Mouse (Mus musculus) G1E (cell line): Measurements from ENCODE around the gene Orc6.

Source experiments
- CTCF ChIP-seq: IDR thresholded peaks from 2 replicates; pipeline ENCODE4 v1.5.1; 2012; ENCODE audit warnings: low read depth, low read length, inconsistent platforms, mixed read lengths
- GATA1 ChIP-seq: IDR thresholded peaks from 2 replicates; pipeline ENCODE4 v1.6.1; 2012; ENCODE audit warnings: borderline replicate concordance, low read length, inconsistent platforms, mixed read lengths
- GATA2 ChIP-seq: IDR thresholded peaks from 2 replicates; pipeline ENCODE4 v1.6.1; 2012; ENCODE audit warnings: low read depth, low read length, inconsistent platforms, borderline replicate concordance
- POLR2AphosphoS5 ChIP-seq: IDR thresholded peaks from 2 replicates; pipeline ENCODE4 v1.6.1; 2012; ENCODE audit warnings: low read depth, low read length, inconsistent platforms; ENCODE audit not compliant: insufficient replicate concordance
- TAL1 ChIP-seq: conservative IDR thresholded peaks from 2 replicates; pipeline ENCODE4 v1.6.1; 2012; ENCODE audit warnings: low read depth, low read length, inconsistent platforms, mixed read lengths

DNA sequence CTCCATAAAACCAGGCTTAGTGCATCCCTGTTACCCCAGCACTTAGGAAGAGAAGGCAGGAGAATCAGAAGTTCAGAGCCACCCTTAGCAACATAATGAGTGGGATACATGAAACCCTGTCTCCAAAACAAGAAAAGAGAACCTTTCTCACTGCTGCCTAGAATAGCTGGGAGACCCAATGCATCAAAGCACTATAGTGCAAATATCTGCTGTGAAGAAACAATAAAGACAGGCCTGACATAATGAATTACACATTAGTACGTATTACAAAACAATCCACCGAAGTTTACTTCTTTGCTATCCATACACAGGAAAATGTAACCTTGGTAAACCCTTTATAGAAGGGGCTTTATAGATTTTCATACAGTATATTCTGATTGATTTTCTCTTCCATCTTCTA lies 9.1 kb downstream of the Orc6 start:
- TF ChIP-seq CTCF: no peak
- TF ChIP-seq GATA1: no peak
- no peak for TF ChIP-seq TAL1
- no peak for TF ChIP-seq POLR2AphosphoS5
- TF ChIP-seq GATA2: no peak
